Mouse (Mus musculus): ENCODE measurements around the gene Fam166b. TPM values are rescaled to one million over a fixed set of nuclear protein-coding genes. Genes with fewer than 3 reads are reported as not detected.

Gene Fam166b
- polyA plus RNA-seq, 1 experiment, result 0.10 TPM

DNA sequence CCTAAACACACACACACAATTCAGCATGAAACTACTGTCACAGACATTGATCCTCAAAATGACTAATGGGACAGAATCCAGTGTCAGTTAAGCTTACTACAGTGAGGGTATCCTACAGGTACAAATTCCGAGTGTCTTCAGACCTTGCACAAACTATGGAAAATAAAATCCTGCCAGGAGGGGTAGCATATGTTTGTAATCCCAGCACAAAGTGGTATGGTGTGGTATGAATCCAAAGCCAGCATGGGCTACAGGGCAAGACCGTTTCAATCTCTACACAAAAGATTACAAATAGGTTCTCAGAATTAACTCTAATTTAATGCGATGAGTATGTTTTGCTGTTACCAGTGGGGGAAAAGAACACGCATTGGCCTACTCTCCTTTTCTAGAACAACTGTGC, 12.7 kb upstream of the Fam166b start, which contains the start of gene Tesk1:
TSS of gene Tesk1 (plus strand) at position 301 of the 400 bp plus-strand sequence.
- H3K4me3 ChIP-seq (replicated peaks), result peak within 1 kb of the TSS; percentile 84
- no peak for TF ChIP-seq GATA1 (IDR thresholded peaks at IDR 0.05; ENCODE audit: low read length)
- TF ChIP-seq TAL1 (IDR thresholded peaks at IDR 0.05; ENCODE audit: low read length), result no peak
- no peaks in the 10 kb centered on the region for H3K9me3 ChIP-seq (ENCODE audit: control insufficient read depth, low read length)
- peaks cover 10% of the 10 kb centered on the region for H3K36me3 ChIP-seq (ENCODE audit: control insufficient read depth)
- peaks cover 20% of the 10 kb centered on the region for H3K4me1 ChIP-seq (ENCODE audit: control insufficient read depth)
- peaks cover 9% of the 10 kb centered on the region for H3K27me3 ChIP-seq (ENCODE audit: control insufficient read depth)

DNA sequence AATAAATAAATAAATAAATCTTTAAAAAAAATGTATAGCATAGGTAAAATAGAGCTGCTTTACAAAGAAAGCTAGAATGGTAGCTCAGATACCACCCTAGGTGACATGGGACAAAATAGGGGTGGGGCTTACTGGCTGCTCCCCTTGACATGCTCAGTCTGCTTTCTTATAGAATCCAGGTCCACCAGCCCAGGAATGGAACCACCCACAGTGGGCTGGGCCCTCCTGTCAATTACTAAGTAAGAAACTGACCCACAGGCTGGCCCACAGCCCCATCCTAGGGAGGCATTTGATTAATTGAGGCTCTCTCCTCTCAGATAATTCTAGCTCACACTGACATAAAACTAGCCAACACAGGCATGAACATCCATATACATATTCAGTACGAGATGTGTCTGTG, 3.9 kb upstream of the Fam166b start:
- Histone ChIP-seq H3K36me3 (ENCODE audit: control insufficient read depth) (no peaks in the 10 kb centered on the region), H3K9me3 (ENCODE audit: control insufficient read depth, low read length) (no peaks in the 10 kb centered on the region), H3K27me3 (ENCODE audit: control insufficient read depth) (peaks cover 12% of the 10 kb centered on the region), H3K4me3 (replicated peaks) (no peak overlapping the region), H3K4me1 (ENCODE audit: control insufficient read depth) (peaks cover 7% of the 10 kb centered on the region)
- TF ChIP-seq TAL1 (IDR thresholded peaks at IDR 0.05; ENCODE audit: low read length) (no peak), GATA1 (IDR thresholded peaks at IDR 0.05; ENCODE audit: low read length) (no peak)

DNA sequence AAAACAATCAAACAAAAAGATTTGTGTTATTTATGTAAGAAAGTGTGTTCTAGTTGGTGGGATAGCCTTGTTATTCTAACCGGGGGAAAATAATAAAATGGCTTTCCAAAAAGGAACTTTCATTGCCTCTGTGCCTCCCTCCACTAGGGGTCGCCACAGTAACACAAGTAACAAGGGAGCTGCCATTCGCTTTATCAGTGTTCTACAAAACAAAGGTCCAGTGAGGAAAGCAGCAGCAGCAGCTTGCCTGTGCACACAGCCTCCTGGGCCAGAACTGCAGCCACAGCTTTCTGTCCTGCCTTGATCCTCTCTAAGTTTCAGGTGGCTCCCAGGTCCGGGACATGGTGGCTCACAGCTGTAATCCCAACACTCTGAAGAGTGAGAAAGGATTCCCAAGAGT, 2.8 kb upstream of the Fam166b start:
- Histone ChIP-seq H3K4me3 (replicated peaks) (no peak overlapping the region), H3K9me3 (ENCODE audit: control insufficient read depth, low read length) (no peaks in the 10 kb centered on the region), H3K27me3 (ENCODE audit: control insufficient read depth) (peaks cover 21% of the 10 kb centered on the region), H3K4me1 (ENCODE audit: control insufficient read depth) (peaks cover 7% of the 10 kb centered on the region), H3K36me3 (ENCODE audit: control insufficient read depth) (no peaks in the 10 kb centered on the region)
- TF ChIP-seq GATA1 (IDR thresholded peaks at IDR 0.05; ENCODE audit: low read length), result no peak
- no peak for TF ChIP-seq TAL1 (IDR thresholded peaks at IDR 0.05; ENCODE audit: low read length)

- TF ChIP-seq TAL1 (IDR thresholded peaks at IDR 0.05; ENCODE audit: low read length) (no peak), GATA1 (IDR thresholded peaks at IDR 0.05; ENCODE audit: low read length) (no peak)
- H3K27me3 ChIP-seq (ENCODE audit: control insufficient read depth), result peaks cover 37% of the 10 kb centered on the region
- H3K9me3 ChIP-seq (ENCODE audit: control insufficient read depth, low read length), result no peaks in the 10 kb centered on the region
- peaks cover 20% of the 10 kb centered on the region for H3K4me1 ChIP-seq (ENCODE audit: control insufficient read depth)
- H3K4me3 ChIP-seq (replicated peaks), result no peak overlapping the region
- no peaks in the 10 kb centered on the region for H3K36me3 ChIP-seq (ENCODE audit: control insufficient read depth)
Measured at GRCm38 (mm10) chr4:43428180-43428861, 613 bp downstream of the Fam166b start.

DNA sequence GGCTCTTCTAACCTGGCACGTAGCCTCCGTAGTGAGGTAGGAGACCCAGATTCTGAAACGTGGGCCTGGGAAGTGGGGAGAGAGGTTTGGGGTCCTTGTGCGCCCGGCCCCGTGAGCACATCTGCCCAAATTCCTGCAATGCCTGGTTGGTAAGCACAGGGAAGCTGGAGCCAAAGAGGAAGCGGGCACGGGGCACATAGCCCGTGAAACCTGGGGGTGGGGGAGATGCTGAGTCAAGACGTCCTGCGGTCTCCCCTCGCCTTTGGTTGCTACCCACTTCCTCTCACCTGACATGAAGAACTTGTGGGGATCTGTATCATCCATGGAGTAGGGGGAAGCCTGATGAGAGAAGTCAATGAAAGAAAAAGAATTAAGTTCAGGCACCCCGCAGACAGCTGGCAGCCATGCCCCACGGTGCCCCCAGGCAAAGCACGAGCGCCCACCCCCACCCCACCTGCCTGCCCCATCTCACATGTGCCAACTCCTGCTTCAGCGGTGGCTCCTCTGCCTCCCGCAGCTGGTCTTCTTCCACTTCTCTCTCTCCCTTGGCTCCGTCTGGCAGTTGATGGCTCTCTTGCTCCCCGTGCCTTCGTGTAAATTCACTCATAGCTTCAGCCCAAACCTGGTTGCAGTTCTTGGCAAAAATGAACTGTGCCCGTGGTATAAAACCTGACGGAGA, 1.3 kb downstream of the Fam166b start:
- no peak overlapping the region for H3K4me3 ChIP-seq (replicated peaks)
- no peaks in the 10 kb centered on the region for H3K9me3 ChIP-seq (ENCODE audit: control insufficient read depth, low read length)
- no peak for TF ChIP-seq GATA1 (IDR thresholded peaks at IDR 0.05; ENCODE audit: low read length)
- peaks cover 16% of the 10 kb centered on the region for H3K4me1 ChIP-seq (ENCODE audit: control insufficient read depth)
- H3K36me3 ChIP-seq (ENCODE audit: control insufficient read depth), result no peaks in the 10 kb centered on the region
- H3K27me3 ChIP-seq (ENCODE audit: control insufficient read depth), result peaks cover 37% of the 10 kb centered on the region

DNA sequence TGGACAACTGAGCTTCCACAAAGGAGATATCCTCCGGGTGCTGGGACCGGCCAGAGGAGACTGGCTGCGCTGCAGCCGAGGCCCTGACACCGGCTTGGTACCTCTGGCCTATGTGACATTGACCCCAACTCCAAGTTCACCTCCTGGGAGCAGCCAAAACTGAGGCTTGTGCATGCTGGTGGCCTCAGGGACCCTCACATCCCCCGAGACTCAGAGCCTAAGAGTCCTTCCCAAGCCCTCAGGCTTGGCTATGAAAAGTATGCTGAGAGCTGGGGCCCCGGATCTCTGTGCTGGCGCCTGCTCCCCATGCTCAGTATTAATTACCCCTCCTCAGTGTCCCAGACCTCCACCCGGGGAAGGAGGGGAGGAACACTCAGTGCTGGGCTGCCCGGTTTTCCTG, 2.4 kb downstream of the Fam166b start:
- Histone ChIP-seq H3K27me3 (ENCODE audit: control insufficient read depth) (peaks cover 37% of the 10 kb centered on the region), H3K4me1 (ENCODE audit: control insufficient read depth) (peaks cover 18% of the 10 kb centered on the region), H3K9me3 (ENCODE audit: control insufficient read depth, low read length) (no peaks in the 10 kb centered on the region), H3K36me3 (ENCODE audit: control insufficient read depth) (no peaks in the 10 kb centered on the region), H3K4me3 (replicated peaks) (no peak overlapping the region)
- no peak for TF ChIP-seq GATA1 (IDR thresholded peaks at IDR 0.05; ENCODE audit: low read length)

- peaks cover 21% of the 10 kb centered on the region for H3K4me1 ChIP-seq (ENCODE audit: control insufficient read depth)
- peaks cover 37% of the 10 kb centered on the region for H3K27me3 ChIP-seq (ENCODE audit: control insufficient read depth)
- no peaks in the 10 kb centered on the region for H3K36me3 ChIP-seq (ENCODE audit: control insufficient read depth)
- no peak for TF ChIP-seq GATA1 (IDR thresholded peaks at IDR 0.05; ENCODE audit: low read length)
- no peak for TF ChIP-seq TAL1 (IDR thresholded peaks at IDR 0.05; ENCODE audit: low read length)
- peak overlapping the region; percentile 40 for H3K4me3 ChIP-seq (replicated peaks)
- H3K9me3 ChIP-seq (ENCODE audit: control insufficient read depth, low read length), result no peaks in the 10 kb centered on the region
Measured at GRCm38 (mm10) chr4:43425648-43426380, 3.1 kb downstream of the Fam166b start.

DNA sequence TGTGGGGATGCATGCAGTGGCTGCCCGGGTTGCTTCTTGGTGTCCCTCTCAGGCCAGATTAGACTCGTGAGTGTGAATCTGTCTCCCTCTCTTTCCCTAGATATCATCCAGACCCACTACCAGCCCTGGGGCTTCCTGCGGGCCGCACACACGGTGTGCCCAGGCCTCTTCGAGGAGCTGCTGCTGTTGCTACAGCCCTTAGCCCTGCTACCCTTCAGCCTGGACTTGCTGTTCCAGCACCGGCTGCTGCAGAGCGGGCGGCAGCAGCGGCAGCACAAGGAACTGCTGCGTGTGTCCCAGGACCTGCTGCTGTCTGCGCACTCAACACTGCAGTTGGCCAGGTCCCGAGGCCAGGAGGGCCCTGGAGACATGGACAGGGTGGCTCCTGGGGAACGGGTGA, 3.7 kb downstream of the Fam166b start:
- Histone ChIP-seq H3K36me3 (ENCODE audit: control insufficient read depth) (no peaks in the 10 kb centered on the region), H3K4me3 (replicated peaks) (peak overlapping the region; percentile 40), H3K4me1 (ENCODE audit: control insufficient read depth) (peaks cover 23% of the 10 kb centered on the region), H3K27me3 (ENCODE audit: control insufficient read depth) (peaks cover 37% of the 10 kb centered on the region), H3K9me3 (ENCODE audit: control insufficient read depth, low read length) (no peaks in the 10 kb centered on the region)
- TF ChIP-seq TAL1 (IDR thresholded peaks at IDR 0.05; ENCODE audit: low read length), result no peak
- TF ChIP-seq GATA1 (IDR thresholded peaks at IDR 0.05; ENCODE audit: low read length), result no peak

DNA sequence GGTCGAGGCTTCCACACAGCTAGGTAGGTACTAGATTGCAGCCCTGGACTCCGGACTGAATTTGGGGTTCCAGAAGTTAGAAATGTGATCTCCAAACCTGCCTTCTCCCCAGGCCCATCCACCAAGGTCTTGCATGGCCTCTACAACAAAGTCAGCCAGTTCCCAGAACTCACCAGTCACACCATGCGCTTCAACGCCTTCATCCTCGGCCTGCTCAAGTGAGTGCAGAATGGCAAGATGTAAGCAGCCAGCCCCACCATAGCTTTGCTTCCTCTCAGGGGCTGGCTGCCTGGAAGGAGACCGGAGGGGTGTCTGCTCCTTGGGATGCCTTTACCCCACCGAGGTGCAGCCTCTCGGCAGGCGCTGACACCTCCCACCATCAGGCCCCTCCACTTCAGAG, 4.9 kb downstream of the Fam166b start:
- peaks cover 23% of the 10 kb centered on the region for H3K4me1 ChIP-seq (ENCODE audit: control insufficient read depth)
- H3K9me3 ChIP-seq (ENCODE audit: control insufficient read depth, low read length), result no peaks in the 10 kb centered on the region
- no peaks in the 10 kb centered on the region for H3K36me3 ChIP-seq (ENCODE audit: control insufficient read depth)
- TF ChIP-seq GATA1 (IDR thresholded peaks at IDR 0.05; ENCODE audit: low read length), result no peak
- TF ChIP-seq TAL1 (IDR thresholded peaks at IDR 0.05; ENCODE audit: low read length), result no peak
- peaks cover 36% of the 10 kb centered on the region for H3K27me3 ChIP-seq (ENCODE audit: control insufficient read depth)
- H3K4me3 ChIP-seq (replicated peaks), result no peak overlapping the region

Measured in erythroblast, embryonic 14.5 days (primary cell).